Mouse (Mus musculus) layer of hippocampus, adult 9-10 months (tissue): ENCODE results near the gene Il4ra.

Experiments used
- DNase-seq: peaks from one replicate; pipeline ENCODE4 v3.0.0; 2022; ENCODE audit warnings: low spot score

The Il4ra gene

GRCm38 (mm10) chr7:125549916-125550315 lies 2.0 kb upstream of the Il4ra start:
- no peak for DNase-seq

DNA sequence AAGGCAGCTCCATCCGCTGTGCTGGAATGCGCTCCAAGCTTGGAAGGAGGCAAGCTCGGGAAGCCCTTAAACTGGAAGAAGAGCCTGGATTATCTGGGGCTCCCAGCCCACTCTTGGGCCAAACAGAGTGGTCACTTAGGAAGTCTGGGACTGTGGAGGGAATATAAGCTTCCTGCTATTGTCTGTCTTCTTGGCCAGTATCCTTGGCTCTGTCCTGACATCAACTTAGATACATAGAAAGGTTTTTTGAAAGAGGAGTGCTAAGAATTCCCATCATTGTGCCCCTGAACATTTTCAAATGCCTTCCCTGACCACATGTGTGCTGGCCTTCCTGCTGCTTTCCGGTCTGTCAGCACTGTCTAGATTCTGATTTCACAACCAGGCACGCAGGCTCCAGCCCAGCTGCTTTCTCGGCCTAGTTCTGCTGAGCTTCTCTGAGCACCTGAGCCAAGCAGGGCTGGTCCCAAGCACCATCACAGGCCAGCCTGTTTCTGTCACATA lies 989 bp upstream of the Il4ra start:
- DNase-seq: no peak

DNA sequence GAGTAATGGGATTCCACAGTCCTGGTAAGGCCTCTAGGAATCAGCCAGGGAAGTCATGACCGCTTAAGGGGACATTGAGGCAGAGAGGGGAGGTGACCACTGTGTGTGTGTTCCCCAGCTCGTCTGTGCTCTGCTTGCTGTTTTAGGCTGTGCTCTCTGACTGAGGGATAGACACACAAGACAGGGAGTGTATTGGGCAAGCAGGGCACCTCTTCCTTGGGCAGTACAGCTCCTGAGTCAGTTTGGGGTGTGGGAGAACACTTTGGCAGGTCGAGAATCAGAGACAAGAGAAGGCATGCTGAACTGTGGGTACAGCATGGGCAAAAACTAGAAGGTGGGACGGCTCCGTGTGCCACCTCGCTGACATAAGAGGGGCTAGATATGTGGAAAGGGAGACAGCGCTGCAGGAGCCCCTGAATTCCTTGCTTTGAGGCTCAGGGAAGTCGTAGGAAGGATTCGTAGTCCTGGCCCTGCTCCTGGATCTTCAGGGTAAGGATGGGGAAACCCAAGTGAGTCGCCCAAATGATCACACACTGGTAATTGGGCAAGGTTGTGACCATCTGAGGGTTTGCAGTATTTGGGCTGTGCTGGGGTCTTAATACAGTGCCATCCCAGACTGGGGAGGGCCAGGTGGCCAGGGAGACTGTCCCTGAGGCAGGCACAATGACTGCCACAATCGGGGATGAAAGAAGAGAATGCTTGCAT lies 1.1 kb downstream of the Il4ra start:
- DNase-seq: no peak

DNA sequence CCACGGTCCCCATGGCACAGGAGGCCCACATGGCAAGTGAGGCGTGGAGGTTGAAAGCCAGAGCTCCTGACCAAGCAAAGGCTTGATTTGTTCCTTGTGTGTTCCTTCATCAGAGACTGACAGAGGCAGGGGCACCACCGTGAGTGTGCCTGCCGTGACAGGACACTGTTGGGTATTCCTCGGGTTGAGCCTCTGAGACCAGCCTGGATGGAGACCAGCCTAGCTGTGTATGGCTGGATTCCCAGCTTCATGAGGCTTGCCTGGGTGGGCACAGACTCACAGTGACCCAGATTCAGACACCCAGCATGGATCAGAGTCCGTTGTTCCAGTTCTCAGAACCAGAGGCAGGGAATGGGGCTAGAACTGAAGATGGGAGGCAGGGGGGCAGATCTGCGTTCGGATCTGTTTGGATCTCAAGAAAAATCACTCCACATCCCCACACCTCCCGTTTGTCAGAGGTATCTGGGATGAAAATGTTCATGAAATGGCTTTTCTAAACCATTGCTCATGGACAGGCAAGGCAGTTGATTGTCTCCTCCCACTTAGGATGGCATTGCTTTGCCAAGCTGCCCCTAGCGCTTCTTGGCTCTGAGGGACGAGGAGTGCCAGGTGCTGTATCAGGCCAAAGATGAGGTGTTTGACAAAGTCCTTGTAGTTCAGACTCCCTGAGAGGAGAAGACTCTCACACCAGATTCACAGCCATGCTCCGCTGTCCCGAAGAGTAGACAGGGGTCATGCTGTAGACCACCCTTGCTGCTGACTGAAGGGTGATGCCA lies 1.9 kb downstream of the Il4ra start:
- no peak for DNase-seq

DNA sequence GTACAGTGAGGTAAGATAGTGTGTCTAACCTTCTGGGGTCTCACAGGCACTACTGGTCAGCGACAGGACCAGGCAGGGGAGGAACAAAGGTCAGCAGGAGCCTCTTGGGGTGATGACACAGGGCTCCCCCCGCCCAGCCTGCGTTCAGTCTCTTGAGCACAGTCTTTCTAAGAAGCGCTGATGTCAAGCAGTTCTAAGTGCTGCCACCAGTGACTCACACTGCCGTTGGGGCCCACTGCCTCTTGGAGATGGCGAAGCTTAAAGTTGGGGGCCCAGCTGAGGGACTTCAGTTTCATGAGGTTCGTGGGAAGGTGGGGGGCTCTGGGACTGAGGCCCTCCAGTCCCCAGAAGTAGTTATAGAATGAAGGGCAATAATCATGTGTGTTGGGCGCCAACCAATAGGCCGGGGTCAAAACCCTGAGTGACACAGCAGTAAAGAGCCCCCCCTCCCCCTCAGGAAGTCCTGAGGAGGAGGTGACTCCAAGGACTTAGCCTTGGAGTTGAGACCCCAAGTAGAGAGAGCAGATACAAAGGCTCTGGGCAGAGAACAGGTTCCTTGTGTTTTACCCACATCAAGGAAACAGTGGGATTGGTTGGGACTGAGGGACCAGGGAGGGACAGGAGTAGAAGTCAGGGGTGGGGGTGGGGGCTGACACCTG lies 2.7 kb downstream of the Il4ra start:
- no peak for DNase-seq

DNA sequence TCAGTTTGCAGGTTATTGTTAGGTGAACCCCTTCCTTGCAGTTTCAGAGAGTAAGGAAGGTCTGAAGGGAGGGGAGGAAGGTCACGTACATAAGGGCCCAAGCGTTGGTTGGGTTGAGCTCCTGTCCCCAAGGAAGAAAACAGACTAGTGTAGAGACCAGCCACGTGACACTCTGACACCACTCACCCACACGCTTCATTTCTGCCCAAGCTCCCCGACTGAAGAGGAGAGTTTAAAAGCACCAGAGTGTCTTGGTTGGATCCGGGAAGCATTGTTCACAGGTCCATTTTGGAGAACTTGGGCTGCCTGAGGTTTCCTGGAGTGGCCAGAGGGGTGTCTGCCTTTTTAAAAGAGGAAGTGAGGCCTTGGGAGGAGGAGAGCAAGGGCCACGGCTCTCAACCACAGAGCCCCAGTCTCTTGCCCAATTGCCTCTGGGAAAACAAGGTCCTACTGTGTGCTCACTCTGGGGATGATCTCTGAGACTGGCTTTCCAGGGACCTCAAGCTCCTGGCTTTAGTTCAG lies 3.5 kb downstream of the Il4ra start:
- no peak for DNase-seq

DNA sequence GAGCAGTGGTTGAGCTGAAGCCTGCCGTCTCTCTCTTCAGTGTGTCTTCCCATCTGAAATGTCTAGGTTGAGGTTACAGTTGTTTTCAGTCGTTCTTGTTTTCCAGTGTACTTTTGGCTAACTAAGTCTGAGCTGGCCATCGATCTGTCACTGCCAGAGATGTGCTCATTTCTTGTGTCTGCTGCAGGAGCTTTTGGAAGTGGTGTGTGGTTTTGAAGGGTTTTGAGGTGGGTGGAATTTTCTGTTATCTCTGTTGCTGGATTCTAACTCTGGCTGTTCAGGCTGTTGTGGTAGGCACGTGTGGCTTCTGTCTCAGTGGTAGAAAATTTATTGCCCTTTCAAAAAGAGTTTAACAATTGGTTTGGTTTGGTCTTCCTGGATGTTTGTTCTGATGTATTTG lies 4.2 kb downstream of the Il4ra start:
- no peak for DNase-seq

DNA sequence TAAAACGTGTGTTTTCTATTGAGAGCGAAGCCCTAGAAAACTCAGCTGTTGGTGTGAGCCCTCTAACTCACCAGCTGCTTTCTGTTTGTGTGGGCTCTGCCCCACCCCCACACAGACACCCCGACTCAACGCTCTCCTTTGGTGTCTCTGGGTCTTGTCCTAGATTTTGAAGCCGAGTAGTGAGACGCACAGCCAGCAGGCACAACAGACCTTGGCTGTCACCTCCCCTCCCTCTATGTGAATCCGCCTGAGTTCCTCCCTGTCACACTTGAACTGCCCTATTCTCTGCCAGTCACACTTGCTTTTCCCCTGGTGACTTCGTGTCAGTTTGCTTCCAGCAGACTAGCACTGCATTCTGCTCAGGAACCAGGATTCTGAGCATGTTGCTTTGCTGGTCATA lies 4.9 kb downstream of the Il4ra start:
- DNase-seq: no peak

GRCm38 (mm10) chr7:125558401-125558945 lies 6.6 kb downstream of the Il4ra start:
- no peak for DNase-seq

- no peak for DNase-seq
Observed at GRCm38 (mm10) chr7:125558997-125559396, 7.1 kb downstream of the Il4ra start.

DNA sequence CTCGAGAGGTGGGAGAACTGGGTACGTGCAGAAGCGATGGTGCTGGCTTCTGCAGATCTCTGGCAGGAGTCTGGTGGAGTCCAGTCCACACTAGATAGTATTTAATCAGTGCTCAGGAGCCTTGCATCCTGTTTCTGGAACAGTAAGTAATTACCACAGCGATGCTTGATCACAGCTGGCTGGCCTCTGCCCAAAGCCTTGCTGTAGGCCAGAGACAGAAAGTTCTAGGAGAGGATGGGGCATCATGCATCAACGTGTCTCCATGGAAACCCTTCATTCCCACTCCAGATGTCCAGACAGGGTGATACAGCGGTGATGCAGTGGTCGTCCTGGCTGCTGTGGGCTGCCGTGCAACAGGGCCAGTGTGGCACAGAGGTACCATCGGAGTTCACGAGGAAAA lies 7.6 kb downstream of the Il4ra start:
- no peak for DNase-seq

GRCm38 (mm10) chr7:125560146-125560785 lies 8.3 kb downstream of the Il4ra start:
- no peak for DNase-seq

GRCm38 (mm10) chr7:125561085-125561690 lies 9.3 kb downstream of the Il4ra start:
- no peak for DNase-seq

DNA sequence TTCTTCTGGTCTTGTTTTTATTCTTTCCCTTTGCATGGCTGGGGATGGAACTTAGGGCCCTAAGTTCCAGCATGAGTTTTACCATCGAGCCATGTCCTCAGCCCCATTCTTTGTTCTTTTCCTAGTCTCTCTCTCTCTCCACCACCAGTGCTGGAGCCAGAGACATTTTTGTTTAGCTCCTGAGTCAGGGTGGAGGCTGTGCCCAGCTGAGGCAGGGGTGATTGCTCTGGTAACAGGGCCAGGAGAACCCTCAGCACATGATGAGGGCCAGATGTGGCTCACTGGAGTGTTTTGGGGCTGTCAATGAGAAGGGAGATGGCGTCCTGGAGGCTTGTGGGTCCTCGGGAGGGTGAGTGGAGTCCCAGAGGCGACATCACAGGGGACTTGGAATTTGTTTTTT lies 10.5 kb downstream of the Il4ra start:
- no peak for DNase-seq

GRCm38 (mm10) chr7:125563093-125563492 lies 11.2 kb downstream of the Il4ra start:
- DNase-seq: no peak

DNA sequence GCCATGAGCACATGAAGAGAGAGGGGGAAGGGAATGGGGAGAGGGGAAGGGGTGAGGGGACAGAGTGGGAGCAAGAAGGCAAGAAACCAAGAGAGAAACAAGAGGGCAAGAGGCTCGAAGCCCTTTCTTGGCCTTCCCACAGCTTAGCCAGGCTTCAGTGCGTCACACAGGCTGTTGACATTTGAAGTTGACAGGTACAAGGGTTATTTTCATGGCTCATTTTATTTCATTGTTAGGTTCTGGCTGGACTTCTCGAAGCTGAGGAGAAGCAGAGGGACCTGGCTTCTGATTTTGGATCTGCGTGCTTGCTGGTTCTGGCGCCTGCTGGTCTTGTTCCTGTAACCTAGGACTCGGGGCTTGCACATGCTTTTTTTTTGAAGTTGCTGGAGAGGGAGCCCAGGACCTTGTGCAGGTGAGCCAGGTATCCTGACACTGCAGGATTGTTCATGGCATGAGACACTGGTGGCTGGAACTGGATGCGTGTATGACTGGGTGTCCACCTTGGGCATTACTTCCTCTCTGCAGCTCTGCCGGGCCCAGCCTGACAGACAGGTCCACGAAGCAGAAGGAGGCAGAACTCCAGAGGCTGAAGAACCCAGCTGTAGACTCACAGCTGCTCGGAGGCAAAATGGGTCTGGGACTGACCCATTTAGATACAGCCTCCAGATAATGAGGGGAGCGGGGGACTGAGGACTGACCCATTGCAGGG lies 12.6 kb downstream of the Il4ra start:
- DNase-seq: no peak

DNA sequence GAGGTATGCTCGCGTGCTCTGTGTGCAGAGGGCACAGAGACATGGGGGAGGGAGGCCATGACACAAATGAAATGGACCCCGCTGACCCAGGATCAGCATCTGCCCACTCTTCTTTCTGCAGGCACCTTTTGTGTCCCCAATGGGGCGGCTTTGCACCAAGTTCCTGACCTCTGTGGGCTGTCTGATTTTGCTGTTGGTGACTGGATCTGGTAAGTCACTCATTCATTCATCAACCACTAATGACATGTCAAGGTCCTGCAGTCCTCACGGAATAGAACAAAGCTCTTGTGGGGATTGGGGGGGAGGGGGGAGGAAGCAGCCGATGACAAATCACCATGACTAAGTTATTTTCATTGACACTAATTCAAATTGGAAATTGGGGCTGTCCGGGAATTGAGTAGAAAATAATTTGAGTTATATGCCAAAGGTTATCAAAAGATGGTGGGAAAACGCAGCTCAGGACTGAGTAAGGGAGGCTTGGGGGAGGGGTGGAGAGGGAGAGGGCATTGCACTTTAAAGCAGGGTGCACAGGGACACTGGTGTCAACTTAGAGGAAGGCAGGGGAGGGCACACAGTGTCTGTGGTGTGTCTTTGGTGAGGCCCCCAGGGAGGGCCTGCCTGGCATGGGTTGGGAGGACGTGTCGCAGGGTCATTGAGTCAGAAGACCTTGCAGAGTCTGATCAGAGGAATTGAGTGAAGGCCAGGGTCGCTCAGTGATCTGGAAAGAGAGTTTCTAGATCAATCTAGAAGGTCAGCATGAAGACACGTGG lies 13.8 kb downstream of the Il4ra start:
- DNase-seq: no peak

GRCm38 (mm10) chr7:125566420-125566819 lies 14.5 kb downstream of the Il4ra start:
- DNase-seq: no peak

DNA sequence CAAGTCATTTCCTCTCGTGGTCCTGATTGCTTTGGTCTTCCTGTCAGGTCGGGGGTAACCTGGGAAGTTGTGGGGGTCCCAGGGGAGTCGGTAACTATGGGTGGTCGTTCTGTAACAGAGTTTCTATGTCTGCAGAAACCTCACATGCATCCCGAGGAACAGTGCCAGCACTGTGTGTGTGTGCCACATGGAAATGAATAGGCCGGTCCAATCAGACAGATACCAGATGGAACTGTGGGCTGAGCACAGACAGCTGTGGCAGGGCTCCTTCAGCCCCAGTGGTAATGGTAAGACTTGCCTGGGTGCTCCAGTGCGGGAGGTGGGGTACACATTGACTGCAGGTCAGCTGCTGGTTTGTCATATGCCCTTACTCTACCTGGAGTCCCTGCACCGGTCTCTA lies 17.0 kb downstream of the Il4ra start:
- DNase-seq: no peak

DNA sequence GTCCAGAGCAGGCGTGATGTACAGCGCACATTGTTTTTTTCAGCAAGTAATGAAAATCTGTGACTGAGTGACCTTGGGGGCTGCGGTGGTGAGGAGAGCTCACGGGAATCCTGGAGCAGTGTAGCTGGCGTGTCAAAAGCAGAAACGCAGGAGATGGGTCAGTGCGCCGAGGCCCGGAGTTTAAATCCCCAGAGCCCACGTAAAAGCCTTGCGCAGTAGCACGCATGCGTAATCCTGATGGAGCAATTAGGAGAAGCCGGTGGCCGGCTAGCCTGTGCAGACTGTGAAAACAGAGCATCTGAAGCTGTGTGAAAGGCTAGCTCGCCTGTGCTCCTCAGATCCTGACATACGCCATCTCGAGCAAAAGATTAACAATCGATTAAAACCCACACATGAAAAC lies 20.0 kb downstream of the Il4ra start:
- DNase-seq: no peak
